Mouse (Mus musculus) hindbrain, embryonic 10.5 days (tissue): ENCODE measurements around the gene Lars2. TPM values are rescaled to one million over a fixed set of nuclear protein-coding genes. Genes with fewer than 3 reads are reported as not detected.
"Not testable (repeated sequence)": the region's sequence is repeated elsewhere in the genome, so short reads cannot be mapped to it uniquely, and the experiment has no call there.

Experiments
- DNase-seq: peaks from one replicate; pipeline ENCODE4 v3.0.0-alpha.2; 2017; ENCODE audit warnings: low spot score
- H3K27ac ChIP-seq: fragments of 300-500 bp; sonication (generic); 2 replicates; pipeline ENCODE4 v1.5.1; 2016; ENCODE audit warnings: mild to moderate bottlenecking, moderate library complexity
- H3K27me3 ChIP-seq: fragments of 300-500 bp; sonication (generic); 2 replicates; pipeline ENCODE4 v1.6.1; 2016; ENCODE audit warnings: mild to moderate bottlenecking; ENCODE audit not compliant: poor library complexity, insufficient read depth, severe bottlenecking
- H3K36me3 ChIP-seq: fragments of 300-500 bp; sonication (generic); 2 replicates; pipeline ENCODE4 v1.6.1; 2016; ENCODE audit warnings: mild to moderate bottlenecking, moderate library complexity
- H3K4me1 ChIP-seq: fragments of 300-500 bp; sonication (generic); replicated peaks from 2 replicates; pipeline ENCODE4 v1.6.1; 2016; ENCODE audit warnings: mild to moderate bottlenecking
- H3K4me3 ChIP-seq: fragments of 300-500 bp; sonication (generic); 2 replicates; pipeline ENCODE4 v1.5.1; 2016; ENCODE audit warnings: mild to moderate bottlenecking, moderate library complexity
- H3K9me3 ChIP-seq: fragments of 300-500 bp; sonication (generic); 2 replicates; pipeline ENCODE4 v1.6.1; 2016; ENCODE audit warnings: mild to moderate bottlenecking, moderate library complexity
- WGBS: fragments of 180-500 bp; shearing (Covaris S2); methylation state at CpG from one replicate; pipeline ENCODE4 v1.1.7; 2016; 5-methylcytosine and 5-hydroxymethylcytosine counted together
- polyA plus RNA-seq: library from polyadenylated mRNA; unstranded; fragments of >200 nt; fragmentation: Nextera tagmentation; extraction: Ambion mirVana; gene quantifications from 2 replicates; pipeline ENCODE4 v1.2.1, GENCODE M21; 2016

Gene Lars2
- polyA plus RNA-seq, 1 experiment from 2014 or later, result 736 TPM

DNA sequence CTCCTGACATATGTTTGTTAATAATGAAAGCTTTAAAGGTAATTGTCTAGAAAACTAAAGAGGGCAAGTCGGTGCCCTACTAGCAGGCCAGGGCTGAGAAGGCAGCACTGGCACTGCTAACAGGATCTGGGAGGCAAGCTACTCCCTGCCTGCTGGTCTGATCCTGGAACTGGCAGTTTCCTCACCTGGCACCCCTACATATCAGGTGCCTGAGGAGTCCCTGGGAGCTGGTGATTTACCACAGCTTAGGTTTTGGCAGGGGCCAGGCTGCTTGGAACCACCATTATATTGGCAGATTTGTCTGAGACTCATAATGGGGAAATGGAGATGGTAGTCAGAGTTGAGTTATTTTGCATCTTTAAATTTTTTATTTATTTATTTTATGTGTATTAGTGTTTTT lies 38.5 kb downstream of the Lars2 start:
- WGBS, result 77% methylated on average over 1 of the region's 1 CpGs
- Histone ChIP-seq H3K27me3 (no peaks in the 10 kb centered on the region), H3K9me3 (no peaks in the 10 kb centered on the region), H3K4me1 (no peaks in the 10 kb centered on the region), H3K4me3 (no peak overlapping the region), H3K36me3 (no peaks in the 10 kb centered on the region), H3K27ac (no peak overlapping the region)
- no peak for DNase-seq

DNA sequence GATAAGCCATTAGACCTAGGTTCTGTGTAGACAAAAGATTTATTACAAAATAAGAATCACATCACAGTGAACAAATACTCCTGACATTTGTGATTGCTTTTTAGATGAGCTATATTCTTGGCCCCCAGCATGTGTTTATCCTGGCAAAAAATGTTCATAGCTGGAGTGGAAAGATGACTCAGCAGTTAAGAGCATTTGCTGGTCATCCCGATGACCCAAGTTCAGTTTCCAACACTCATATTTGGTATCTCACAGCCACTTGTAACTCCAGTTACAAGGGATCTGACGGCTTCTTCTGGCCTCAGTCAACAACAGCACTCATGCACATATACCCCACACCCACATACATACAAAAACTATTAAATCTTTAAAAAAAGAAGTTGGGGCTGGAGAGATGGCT lies 42.0 kb downstream of the Lars2 start:
- 98% methylated on average over 2 of the region's 2 CpGs for WGBS
- Histone ChIP-seq H3K4me1 (no peaks in the 10 kb centered on the region), H3K4me3 (no peak overlapping the region), H3K9me3 (no peaks in the 10 kb centered on the region), H3K27ac (no peak overlapping the region), H3K27me3 (no peaks in the 10 kb centered on the region), H3K36me3 (peaks cover 25% of the 10 kb centered on the region)
- no peak for DNase-seq

DNA sequence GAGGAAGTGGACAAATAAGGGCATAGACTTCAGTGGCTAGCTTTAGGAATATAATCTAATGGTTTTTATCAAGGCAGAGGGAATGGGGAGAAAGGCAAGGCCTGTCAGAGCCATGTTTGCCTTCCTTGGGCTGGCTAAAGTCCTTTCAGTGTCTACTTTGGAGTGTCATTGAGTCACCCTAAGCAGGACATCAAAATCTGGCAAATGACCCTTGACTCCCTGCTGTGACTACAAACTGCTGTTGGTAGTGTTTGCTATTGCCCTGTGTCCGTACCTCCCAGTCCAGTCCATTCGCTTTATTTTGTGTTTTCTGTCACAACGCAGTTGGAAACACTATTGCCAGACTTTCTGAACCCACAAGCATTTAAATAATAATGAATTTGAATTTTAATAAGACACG lies 63.1 kb downstream of the Lars2 start:
- Histone ChIP-seq H3K27me3 (no peaks in the 10 kb centered on the region), H3K4me1 (peaks cover 8% of the 10 kb centered on the region), H3K9me3 (no peaks in the 10 kb centered on the region), H3K27ac (no peak overlapping the region), H3K4me3 (no peak overlapping the region), H3K36me3 (peaks cover 16% of the 10 kb centered on the region)
- no peak for DNase-seq
- 87% methylated on average over 4 of the region's 4 CpGs for WGBS

DNA sequence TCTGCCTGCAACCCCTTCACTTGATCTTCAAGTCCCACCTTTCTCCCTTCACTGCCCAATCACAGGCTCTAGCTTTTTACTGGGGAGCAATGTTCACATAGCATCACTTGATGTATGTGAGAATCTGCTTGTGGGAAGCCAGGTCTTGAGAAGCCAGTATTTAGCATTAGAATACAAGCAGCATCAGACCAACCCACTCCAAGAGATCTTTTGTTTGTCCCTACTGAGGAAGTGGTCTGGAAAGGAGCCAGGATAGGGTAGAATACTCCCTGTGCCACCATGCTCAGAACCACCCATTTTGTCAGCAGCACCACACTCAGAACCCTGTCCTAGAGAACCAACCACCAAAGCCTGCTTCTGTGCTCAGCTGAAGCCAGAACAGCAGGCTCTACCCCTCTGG lies 64.2 kb downstream of the Lars2 start:
- no peak for DNase-seq

DNA sequence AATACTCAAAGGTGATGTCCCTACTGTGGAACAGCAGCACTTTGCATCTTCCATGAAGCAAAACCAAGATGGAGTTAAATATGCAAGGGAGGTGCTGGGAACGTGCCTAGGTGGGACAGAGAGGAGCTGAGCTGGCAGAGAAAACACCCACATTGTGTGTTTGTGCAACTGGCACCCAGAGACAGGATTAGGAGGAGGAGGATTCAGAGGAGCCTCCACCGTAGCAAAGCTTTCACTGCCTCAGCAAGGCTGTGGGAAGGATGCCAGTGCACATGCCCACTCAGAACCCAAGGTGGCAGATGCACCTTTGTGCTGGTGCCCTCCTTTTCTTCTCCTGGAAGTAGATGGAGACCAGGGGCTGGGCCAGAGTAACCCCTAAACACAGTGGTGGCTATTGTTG lies 71.5 kb downstream of the Lars2 start:
- no peak overlapping the region for H3K4me3 ChIP-seq
- H3K27ac ChIP-seq, result no peak overlapping the region
- H3K4me1 ChIP-seq, result 0 out of 2 replicates have a peak, but pooled peaks cover 5% of the 10 kb centered on the region
- H3K27me3 ChIP-seq, result no peaks in the 10 kb centered on the region
- no peak for DNase-seq
- 80% methylated on average over 2 of the region's 2 CpGs for WGBS
- H3K36me3 ChIP-seq, result peaks cover 51% of the 10 kb centered on the region
- no peaks in the 10 kb centered on the region for H3K9me3 ChIP-seq

More for the DNA sequence above, 64.2 kb downstream of the Lars2 start:
- Histone ChIP-seq H3K4me3 (no peak overlapping the region), H3K27ac (no peak overlapping the region), H3K36me3 (peaks cover 19% of the 10 kb centered on the region), H3K27me3 (no peaks in the 10 kb centered on the region), H3K4me1 (peaks cover 8% of the 10 kb centered on the region), H3K9me3 (no peaks in the 10 kb centered on the region)

DNA sequence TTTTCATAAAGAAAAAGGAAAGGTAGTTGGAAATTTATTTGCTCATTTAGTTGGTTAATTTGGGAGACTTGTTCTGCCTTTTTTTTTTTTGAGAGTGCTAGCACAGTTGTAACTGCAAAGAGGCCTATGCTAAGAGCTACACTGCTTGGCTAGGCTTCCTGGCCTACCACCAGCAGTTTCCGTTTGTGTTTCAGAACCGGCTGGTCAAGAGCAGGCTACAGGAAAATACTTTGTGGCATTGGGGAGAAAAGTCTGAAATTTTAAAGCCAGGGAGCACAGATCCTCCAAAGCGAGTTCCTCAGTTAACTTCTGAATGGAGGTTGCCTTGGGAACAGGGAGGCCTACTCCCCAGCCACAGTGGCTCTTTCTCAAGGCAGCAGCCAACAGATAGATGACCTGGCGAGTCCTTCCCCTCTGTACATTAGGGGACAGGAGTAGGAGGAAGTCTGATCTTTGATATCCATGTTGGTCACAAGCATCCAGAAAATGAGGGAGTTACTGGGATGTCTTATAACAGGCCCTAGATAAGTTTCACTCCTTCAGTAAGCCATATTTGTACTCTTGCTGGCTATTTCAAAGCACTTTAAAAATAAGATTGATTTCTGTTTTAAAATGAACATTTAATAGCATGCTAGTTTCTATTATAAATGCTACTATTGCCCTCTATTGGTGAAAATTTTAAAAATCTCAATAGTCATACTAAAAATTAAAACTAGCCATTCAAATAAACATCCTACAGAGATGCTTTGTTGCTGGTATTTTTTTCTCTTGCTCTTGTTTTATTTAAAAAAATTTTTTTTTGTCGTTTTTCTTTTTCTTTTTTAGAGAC lies 73.7 kb downstream of the Lars2 start:
- Histone ChIP-seq H3K4me1 (0 out of 2 replicates have a peak, but pooled peaks cover 5% of the 10 kb centered on the region), H3K27ac (no peak overlapping the region; the same call in 1 of the 2 replicates), H3K9me3 (no peaks in the 10 kb centered on the region), H3K36me3 (peaks cover 49% of the 10 kb centered on the region), H3K4me3 (no peak overlapping the region), H3K27me3 (no peaks in the 10 kb centered on the region)
- 49% methylated on average over 5 of the region's 5 CpGs for WGBS
- DNase-seq, result no peak

DNA sequence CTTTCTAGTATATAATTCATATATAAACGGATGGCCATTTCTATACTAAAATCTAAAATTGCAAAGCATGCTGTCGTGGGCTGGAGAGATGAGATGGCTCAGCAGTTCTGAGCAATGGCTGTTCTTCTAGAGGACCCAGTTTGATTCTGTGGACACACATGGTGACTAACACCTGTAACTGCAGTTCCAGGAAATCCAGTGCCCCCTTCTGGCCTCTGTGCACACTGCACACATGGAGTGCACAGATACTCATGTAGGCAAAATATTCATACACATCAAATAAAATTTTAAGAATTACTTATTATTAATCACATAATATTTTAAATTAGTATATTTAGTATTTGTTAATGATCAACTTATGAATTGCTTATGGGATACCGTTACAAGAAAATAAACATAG lies 80.4 kb downstream of the Lars2 start:
- H3K27ac ChIP-seq, H3K36me3 ChIP-seq, H3K27me3 ChIP-seq, DNase-seq, H3K4me3 ChIP-seq, H3K4me1 ChIP-seq, H3K9me3 ChIP-seq: not testable (repeated sequence)
- 94% methylated on average over 3 of the region's 3 CpGs for WGBS

DNA sequence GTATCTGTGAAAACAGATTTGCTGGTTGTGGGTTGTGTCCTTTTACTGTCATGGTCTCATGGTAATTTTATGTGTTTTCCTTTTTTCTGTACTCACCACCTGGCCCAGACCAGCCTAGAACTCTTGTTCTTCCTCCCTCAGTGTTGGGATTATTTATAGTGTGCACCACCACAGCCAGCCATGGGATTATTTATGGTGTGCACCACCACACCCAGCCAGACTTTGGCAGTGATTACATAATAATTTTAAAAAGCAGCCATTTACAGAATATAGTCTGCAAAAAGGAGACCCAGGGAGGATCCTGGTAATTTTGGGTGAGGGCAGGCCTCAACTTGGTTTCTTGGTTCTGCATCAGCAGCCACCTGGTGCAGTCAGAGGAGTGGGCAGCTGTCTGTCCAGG lies 81.9 kb downstream of the Lars2 start:
- Histone ChIP-seq H3K27ac (no peak overlapping the region), H3K9me3 (no peaks in the 10 kb centered on the region), H3K36me3 (peaks cover 17% of the 10 kb centered on the region), H3K4me3 (no peak overlapping the region), H3K4me1 (no peaks in the 10 kb centered on the region), H3K27me3 (no peaks in the 10 kb centered on the region)
- DNase-seq, result no peak

DNA sequence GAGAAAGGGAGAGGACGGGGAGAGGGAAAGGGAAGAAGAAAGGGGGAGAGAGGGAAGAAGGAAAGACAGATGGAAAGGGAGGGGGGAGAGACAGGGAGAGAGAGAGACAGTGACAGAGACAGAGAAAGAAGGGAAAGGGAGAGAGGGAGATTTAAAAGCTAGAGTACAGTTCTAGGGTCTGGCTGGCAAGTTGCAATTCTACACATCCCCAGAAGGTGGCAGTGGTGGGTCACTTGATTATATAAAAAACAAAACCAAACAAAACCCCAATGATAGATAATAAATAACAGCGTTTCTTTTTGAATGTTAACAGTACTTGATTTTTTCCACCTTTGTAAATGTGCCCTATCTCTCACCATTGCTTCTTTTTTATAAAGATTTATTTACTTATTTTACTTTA lies 83.4 kb downstream of the Lars2 start:
- H3K36me3 ChIP-seq, result peaks cover 29% of the 10 kb centered on the region
- H3K27ac ChIP-seq, result no peak overlapping the region
- H3K27me3 ChIP-seq, result no peaks in the 10 kb centered on the region
- DNase-seq, result peak; percentile 26
- no peak overlapping the region for H3K4me3 ChIP-seq
- WGBS, result 53% methylated on average over 2 of the region's 2 CpGs
- H3K9me3 ChIP-seq, result no peaks in the 10 kb centered on the region
- H3K4me1 ChIP-seq, result no peaks in the 10 kb centered on the region

DNA sequence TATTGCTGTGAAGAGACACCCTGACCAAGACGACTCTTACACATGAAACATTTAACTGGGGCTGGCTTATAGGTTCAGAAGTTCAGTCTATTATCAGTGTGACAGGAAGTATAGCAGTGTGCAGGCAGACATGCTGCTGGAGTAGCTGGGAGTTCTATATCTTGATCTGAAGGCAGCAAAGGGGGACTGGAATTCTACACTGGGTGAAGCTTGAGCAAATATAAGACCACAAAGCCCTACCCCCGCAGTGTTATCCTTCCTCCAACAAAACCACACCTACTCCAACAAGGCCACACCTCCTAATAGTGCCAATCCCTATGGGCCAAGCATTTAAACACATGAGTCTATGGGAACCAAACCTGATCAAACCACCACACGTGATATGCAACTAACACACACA lies 85.0 kb downstream of the Lars2 start:
- Histone ChIP-seq H3K36me3 (peaks cover 44% of the 10 kb centered on the region), H3K4me1 (no peaks in the 10 kb centered on the region; the same call in 1 of the 2 replicates), H3K27me3 (no peaks in the 10 kb centered on the region), H3K9me3 (no peaks in the 10 kb centered on the region), H3K27ac (no peak overlapping the region), H3K4me3 (no peak overlapping the region)
- 77% methylated on average over 3 of the region's 3 CpGs for WGBS
- no peak for DNase-seq

DNA sequence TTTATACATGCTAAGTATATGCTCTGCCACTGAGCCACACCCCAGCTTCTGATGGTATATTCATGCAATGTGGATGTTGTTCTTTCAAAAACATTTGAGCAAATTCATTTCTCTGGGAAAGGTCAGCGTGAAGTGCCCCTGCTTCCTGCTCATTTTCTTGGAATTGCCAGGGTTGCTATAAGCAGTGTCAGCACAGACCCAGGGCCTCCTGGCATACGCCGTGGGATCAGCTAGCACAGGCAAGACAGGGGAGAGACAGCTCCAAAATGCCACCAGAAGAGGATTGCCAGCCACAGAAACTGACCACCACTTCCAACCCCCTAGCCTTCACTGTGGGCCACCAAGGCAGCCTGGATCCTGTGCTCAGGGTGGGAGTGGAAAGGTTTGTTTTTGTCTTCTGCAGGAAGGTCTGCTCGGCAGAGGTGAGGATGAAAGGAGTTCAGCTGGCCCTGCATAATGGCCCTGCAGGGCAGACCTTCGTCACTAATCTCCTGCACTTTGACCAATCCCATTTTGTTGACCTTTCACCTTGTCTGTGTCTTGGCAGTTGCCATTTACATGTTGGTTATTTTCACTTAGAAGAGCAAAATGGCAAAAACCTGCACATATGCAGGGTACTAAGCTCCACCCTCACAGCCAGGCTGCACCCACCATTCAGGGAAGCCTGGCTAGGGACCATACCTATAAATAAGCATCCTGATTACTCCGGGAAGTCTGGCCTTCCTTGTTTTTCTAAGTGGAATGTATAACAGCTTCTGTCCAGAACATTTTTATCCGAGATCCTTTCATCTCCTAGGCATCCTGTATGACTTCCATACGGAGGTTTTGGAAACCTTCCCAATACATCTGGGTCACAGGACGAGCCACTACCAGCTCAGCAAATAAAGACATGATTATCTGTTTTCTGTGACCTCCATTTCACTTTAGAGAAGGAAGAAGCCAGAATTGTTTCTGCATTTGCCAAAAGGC lies 90.2 kb downstream of the Lars2 start:
- Histone ChIP-seq H3K36me3 (peaks cover 65% of the 10 kb centered on the region), H3K27me3 (peaks cover 3% of the 10 kb centered on the region; the same call in 1 of the 2 replicates), H3K9me3 (peaks cover 3% of the 10 kb centered on the region), H3K27ac (0 out of 2 replicates have a peak overlapping the region, but pooled peaks have one; percentile 29), H3K4me1 (peaks cover 3% of the 10 kb centered on the region; the same call in 1 of the 2 replicates), H3K4me3 (no peak overlapping the region)
- WGBS, result 71% methylated on average over 9 of the region's 9 CpGs
- no peak for DNase-seq

DNA sequence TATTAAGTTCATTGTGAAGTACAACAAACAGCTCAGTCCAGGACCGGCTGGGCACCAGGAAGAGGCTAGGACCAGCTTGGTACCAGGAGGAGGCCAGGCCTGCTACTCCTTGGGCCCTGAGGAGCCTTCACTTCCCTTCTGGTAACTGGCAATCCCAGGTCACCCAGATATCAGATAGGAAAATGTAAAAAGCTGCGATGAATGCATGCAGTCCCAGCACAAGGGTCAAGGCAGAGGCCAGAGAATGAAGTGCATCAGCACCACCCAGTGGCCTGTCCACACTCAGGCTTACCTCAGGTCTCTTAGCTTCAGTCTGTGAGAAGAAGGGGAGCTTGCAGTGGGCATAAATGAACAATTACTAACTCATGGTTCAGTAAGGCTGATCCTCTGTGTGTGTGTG lies 90.9 kb downstream of the Lars2 start:
- Histone ChIP-seq H3K36me3 (peaks cover 63% of the 10 kb centered on the region), H3K9me3 (peaks cover 3% of the 10 kb centered on the region), H3K4me1 (peaks cover 3% of the 10 kb centered on the region; the same call in 1 of the 2 replicates), H3K27me3 (peaks cover 3% of the 10 kb centered on the region; the same call in 1 of the 2 replicates), H3K27ac (no peak overlapping the region), H3K4me3 (no peak overlapping the region)
- WGBS, result 70% methylated on average over 2 of the region's 2 CpGs
- peak; percentile 11 for DNase-seq

DNA sequence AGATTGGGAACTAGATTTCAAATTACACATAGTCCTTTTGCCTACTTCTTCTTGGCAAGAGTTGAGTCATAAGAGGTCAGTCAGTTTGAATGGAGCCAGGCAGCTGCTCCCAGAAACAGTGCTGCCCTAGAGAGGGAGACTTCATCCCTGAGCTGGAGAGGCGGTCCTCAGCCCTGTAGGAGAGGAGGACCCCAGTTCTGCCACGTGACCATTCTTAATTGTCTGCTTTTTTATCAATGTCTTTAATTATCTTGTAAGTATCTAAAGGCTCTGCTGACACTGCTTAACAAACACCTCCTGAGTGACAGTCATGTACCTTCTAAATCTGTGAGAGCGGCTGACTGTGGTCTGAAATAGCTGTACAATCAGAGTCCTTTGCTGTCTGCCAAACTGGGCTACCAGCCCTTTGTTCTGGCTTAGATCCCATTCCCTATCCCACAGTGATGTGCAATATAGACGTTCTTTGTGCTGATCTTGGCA lies 100.5 kb downstream of the Lars2 start:
- no peak for DNase-seq
- Histone ChIP-seq H3K4me1 (0 out of 2 replicates have a peak, but pooled peaks cover 3% of the 10 kb centered on the region), H3K4me3 (no peak overlapping the region), H3K27ac (no peak overlapping the region), H3K9me3 (no peaks in the 10 kb centered on the region), H3K27me3 (no peaks in the 10 kb centered on the region), H3K36me3 (peaks cover 22% of the 10 kb centered on the region)
- 71% methylated on average over 4 of the region's 4 CpGs for WGBS
